Mouse (Mus musculus) intestine, embryonic 16.5 days (tissue): ENCODE data around the gene Pex5l. TPM values are rescaled to one million over a fixed set of nuclear protein-coding genes. Genes with fewer than 3 reads are reported as not detected.

Experiments used
- ATAC-seq: fragments of 200-750 bp; cut with Nextera tagmentation; 2 replicates; pipeline ENCODE4 v1.8.0; 2017; ENCODE audit warnings: moderate TSS enrichment, moderate library complexity
- H3K27ac ChIP-seq: fragments of 300-500 bp; sonication (generic); 2 replicates; pipeline ENCODE4 v1.5.1; 2014; ENCODE audit warnings: mild to moderate bottlenecking, low read length
- H3K27me3 ChIP-seq: fragments of 300-500 bp; sonication (generic); replicated peaks from 2 replicates; pipeline ENCODE4 v1.6.1; 2014; ENCODE audit warnings: low read length, control low read depth, mixed read lengths; ENCODE audit not compliant: control insufficient read depth, insufficient read depth
- H3K36me3 ChIP-seq: fragments of 300-500 bp; sonication (generic); 2 replicates; pipeline ENCODE4 v1.6.1; 2014; ENCODE audit warnings: low read length, control low read depth; ENCODE audit not compliant: control insufficient read depth, insufficient read depth
- H3K4me1 ChIP-seq: fragments of 300-500 bp; sonication (generic); 2 replicates; pipeline ENCODE4 v1.6.1; 2014; ENCODE audit warnings: low read length, control low read depth, mixed read lengths; ENCODE audit not compliant: control insufficient read depth, insufficient read depth
- H3K4me2 ChIP-seq: fragments of 300-500 bp; sonication (generic); 2 replicates; pipeline ENCODE4 v1.6.1; 2014; ENCODE audit warnings: low read depth, low read length, control low read depth
- H3K4me3 ChIP-seq: fragments of 300-500 bp; sonication (generic); 2 replicates; pipeline ENCODE4 v1.5.1; 2014; ENCODE audit warnings: mild to moderate bottlenecking, low read length
- H3K9ac ChIP-seq: fragments of 300-500 bp; sonication (generic); 2 replicates; pipeline ENCODE4 v1.6.1; 2014; ENCODE audit warnings: low read depth, low read length
- H3K9me3 ChIP-seq: fragments of 300-500 bp; sonication (generic); 2 replicates; pipeline ENCODE4 v1.6.1; 2016; ENCODE audit warnings: low read length, control low read depth; ENCODE audit not compliant: control insufficient read depth
- WGBS: fragments of 180-500 bp; shearing (Covaris S2); extraction: QIAGEN DNeasy Blood & Tissue Kit; methylation state at CpG from one replicate; pipeline ENCODE4 v1.1.7; 2014; 5-methylcytosine and 5-hydroxymethylcytosine counted together
- polyA plus RNA-seq: library from polyadenylated mRNA; unstranded; fragments of >200 nt; fragmentation: Nextera tagmentation; extraction: Ambion mirVana; gene quantifications from 2 replicates; pipeline ENCODE4 v1.2.1, GENCODE M21; 2015

Gene Pex5l
- polyA plus RNA-seq, result 0.32 and 0.36 TPM in 2 replicates

DNA sequence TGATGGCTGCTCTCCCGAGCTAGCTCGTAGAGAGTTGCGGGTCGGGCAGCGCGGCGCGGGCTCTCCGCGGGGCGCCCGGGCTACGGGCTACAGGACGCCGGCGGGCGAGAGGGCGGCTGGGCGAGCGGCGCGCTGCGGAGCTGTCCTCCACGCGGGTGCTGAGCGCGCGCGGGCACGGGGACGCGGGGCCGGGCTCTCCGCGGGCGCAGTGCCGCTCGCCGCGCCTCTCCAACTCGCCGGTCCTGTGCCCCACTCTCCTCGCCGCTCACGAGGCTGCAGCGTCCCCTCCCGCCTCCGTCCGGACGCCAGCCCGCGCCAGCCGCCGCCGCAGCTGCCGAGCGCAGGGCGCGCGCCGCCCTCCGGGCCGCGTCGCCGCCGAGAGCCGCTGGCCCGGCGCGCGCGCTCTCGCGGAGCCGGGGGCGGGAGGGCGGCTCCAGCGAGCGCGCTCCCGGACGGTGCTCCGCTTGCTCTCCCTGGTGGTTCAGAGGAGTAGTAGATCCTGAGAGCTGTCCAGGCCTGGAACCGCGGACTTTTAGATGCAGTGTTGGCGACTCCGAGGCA, at the start of gene Pex5l:
TSS of gene Pex5l (minus strand) at position 347 of the 561 bp plus-strand sequence.
- under 1% methylated on average over 82 of the region's 88 CpGs for WGBS
- H3K27ac ChIP-seq, result no peak within 1 kb of the TSS
- H3K36me3 ChIP-seq, result no peaks in the 10 kb centered on the region
- H3K9ac ChIP-seq, result peak within 1 kb of the TSS; percentile 37; the same call in 1 of the 2 replicates
- H3K27me3 ChIP-seq, result peaks cover 12% of the 10 kb centered on the region
- peak; percentile 98 for ATAC-seq
- no peaks in the 10 kb centered on the region for H3K9me3 ChIP-seq
- H3K4me1 ChIP-seq, result peaks cover 3% of the 10 kb centered on the region; the same call in 1 of the 2 replicates
- peak within 1 kb of the TSS; percentile 60 for H3K4me3 ChIP-seq
- H3K4me2 ChIP-seq, result peak within 1 kb of the TSS; percentile 83

DNA sequence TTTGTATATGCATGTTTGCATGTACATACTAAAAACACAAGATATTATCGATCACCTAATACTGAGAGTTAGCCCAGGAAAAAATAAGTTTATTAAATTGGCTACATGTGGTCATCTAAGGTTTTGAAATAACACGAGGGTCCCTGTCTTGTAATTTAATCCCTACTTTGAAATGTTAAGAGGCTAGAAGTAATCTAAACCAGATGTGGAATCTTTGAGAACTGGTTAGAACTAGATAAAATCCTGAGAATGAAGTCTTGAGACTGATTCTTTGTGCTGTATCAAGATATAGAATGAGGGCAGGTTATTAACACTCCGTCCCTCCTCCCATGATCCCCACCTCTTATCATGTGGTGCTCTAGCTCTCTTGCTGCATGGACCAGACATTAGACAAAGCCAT, 22.1 kb upstream of the Pex5l start:
- Histone ChIP-seq H3K4me1 (no peaks in the 10 kb centered on the region), H3K9me3 (no peaks in the 10 kb centered on the region), H3K9ac (no peak overlapping the region), H3K4me3 (no peak overlapping the region), H3K27me3 (no peaks in the 10 kb centered on the region), H3K4me2 (no peak overlapping the region), H3K36me3 (no peaks in the 10 kb centered on the region), H3K27ac (no peak overlapping the region)
- no peak for ATAC-seq
- 70% methylated on average over 3 of the region's 3 CpGs for WGBS

- no peak overlapping the region for H3K4me2 ChIP-seq
- H3K9me3 ChIP-seq, result no peaks in the 10 kb centered on the region
- H3K27ac ChIP-seq, result no peak overlapping the region
- no peak overlapping the region for H3K4me3 ChIP-seq
- no peak for ATAC-seq
- H3K9ac ChIP-seq, result no peak overlapping the region
- H3K4me1 ChIP-seq, result no peaks in the 10 kb centered on the region
- H3K36me3 ChIP-seq, result no peaks in the 10 kb centered on the region
- no peaks in the 10 kb centered on the region for H3K27me3 ChIP-seq
These were observed 20.8 kb upstream of the Pex5l start for GRCm38 (mm10) chr3:33163821-33164220.

DNA sequence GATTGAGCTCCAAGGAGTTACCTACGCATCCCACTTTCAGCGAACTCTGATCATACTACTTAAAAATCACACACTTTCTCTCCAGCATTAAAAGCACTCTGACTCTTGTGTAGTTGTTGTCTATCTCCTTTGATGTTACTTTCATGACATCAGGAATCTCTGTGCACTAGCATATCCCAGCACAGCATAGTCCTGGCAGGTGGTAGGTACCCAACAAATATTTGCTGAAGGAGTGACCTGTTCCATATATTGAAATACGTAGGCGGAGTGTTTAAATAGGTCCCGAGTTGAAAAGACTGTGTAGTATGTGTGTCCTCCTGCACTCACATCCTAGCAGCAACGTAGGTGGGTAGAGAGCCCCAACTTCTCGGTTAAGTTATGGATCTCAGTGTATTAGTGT, 545 bp upstream of the Pex5l start:
- H3K9ac ChIP-seq, result no peak overlapping the region
- 62% methylated on average over 7 of the region's 7 CpGs for WGBS
- H3K36me3 ChIP-seq, result no peaks in the 10 kb centered on the region
- peaks cover 3% of the 10 kb centered on the region; the same call in 1 of the 2 replicates for H3K4me1 ChIP-seq
- no peak overlapping the region for H3K27ac ChIP-seq
- H3K27me3 ChIP-seq, result peaks cover 12% of the 10 kb centered on the region
- H3K9me3 ChIP-seq, result no peaks in the 10 kb centered on the region
- H3K4me3 ChIP-seq, result no peak overlapping the region; the same call in 1 of the 2 replicates
- peak; percentile 38 for ATAC-seq
- H3K4me2 ChIP-seq, result peak overlapping the region; percentile 83; the same call in 1 of the 2 replicates

DNA sequence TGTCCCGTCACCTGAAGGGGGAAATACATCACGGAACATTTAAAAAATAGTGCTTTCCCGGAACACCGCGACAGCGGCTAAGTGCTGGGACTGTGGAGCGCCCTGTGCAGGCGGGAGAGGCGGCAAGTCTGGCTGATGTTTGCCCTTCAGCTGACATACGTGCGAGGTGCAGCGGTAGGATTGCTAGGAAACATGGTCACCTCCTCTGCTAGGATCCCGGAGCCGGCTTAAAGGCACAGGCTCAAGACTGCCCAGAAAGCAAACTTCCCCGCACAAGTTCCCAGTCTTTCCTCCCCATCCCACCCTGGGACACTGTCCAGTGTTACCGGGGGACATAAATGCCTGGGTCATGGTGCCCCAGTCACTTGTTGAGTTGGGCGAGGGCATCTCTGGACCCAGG, 649 bp downstream of the Pex5l start:
- WGBS, result under 1% methylated on average over 17 of the region's 17 CpGs
- 0 out of 2 replicates have a peak, but pooled peaks have one; percentile 14 for ATAC-seq
- Histone ChIP-seq H3K4me2 (peak overlapping the region; percentile 83), H3K27ac (no peak overlapping the region), H3K4me3 (peak overlapping the region; percentile 60), H3K36me3 (no peaks in the 10 kb centered on the region), H3K9me3 (no peaks in the 10 kb centered on the region), H3K4me1 (peaks cover 3% of the 10 kb centered on the region; the same call in 1 of the 2 replicates), H3K9ac (peak overlapping the region; percentile 37; the same call in 1 of the 2 replicates), H3K27me3 (peaks cover 12% of the 10 kb centered on the region)

- ATAC-seq, result no peak
- Histone ChIP-seq H3K4me3 (no peak overlapping the region), H3K4me2 (no peak overlapping the region), H3K27me3 (no peaks in the 10 kb centered on the region), H3K36me3 (no peaks in the 10 kb centered on the region), H3K9ac (no peak overlapping the region), H3K9me3 (no peaks in the 10 kb centered on the region), H3K27ac (no peak overlapping the region), H3K4me1 (no peaks in the 10 kb centered on the region)
These were observed 13.1 kb downstream of the Pex5l start for GRCm38 (mm10) chr3:33129944-33130343.

- Histone ChIP-seq H3K36me3 (no peaks in the 10 kb centered on the region), H3K9me3 (no peaks in the 10 kb centered on the region), H3K27ac (no peak overlapping the region), H3K4me2 (no peak overlapping the region), H3K9ac (no peak overlapping the region), H3K4me3 (no peak overlapping the region), H3K4me1 (no peaks in the 10 kb centered on the region), H3K27me3 (no peaks in the 10 kb centered on the region)
- no peak for ATAC-seq
- WGBS, result 83% methylated on average over 5 of the region's 5 CpGs
These were observed 18.3 kb downstream of the Pex5l start for GRCm38 (mm10) chr3:33124796-33125195.

GRCm38 (mm10) chr3:33105785-33106184, 37.3 kb downstream of the Pex5l start:
- WGBS, result 82% methylated on average over 1 of the region's 2 CpGs

DNA sequence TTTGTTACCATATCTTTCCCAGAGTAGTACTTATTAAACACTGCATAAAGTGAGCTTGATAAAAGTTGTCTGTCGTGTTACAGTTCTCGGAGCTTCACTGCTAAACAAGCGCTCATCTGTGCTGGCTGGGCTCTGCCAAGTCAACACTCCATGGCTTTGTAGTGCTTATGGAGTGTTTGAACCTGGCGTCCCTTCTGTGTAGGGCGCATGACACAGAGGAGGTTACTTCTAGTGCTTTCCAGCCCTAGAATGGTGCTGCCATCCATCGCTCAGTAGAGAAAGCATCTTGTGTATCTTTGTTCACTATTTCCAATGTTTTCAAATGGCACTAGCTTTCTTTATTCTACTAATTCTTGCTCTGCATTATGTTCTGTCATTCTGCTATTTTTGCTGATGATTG, 39.5 kb downstream of the Pex5l start:
- no peak overlapping the region for H3K9ac ChIP-seq
- ATAC-seq, result no peak
- H3K27me3 ChIP-seq, result no peaks in the 10 kb centered on the region
- H3K4me2 ChIP-seq, result no peak overlapping the region
- H3K4me3 ChIP-seq, result no peak overlapping the region
- 86% methylated on average over 6 of the region's 6 CpGs for WGBS
- no peaks in the 10 kb centered on the region for H3K36me3 ChIP-seq
- no peaks in the 10 kb centered on the region for H3K4me1 ChIP-seq
- no peak overlapping the region for H3K27ac ChIP-seq
- no peaks in the 10 kb centered on the region for H3K9me3 ChIP-seq

More at GRCm38 (mm10) chr3:33105785-33106184, 37.3 kb downstream of the Pex5l start:
- no peak overlapping the region for H3K4me3 ChIP-seq
- no peaks in the 10 kb centered on the region for H3K27me3 ChIP-seq
- no peak overlapping the region for H3K9ac ChIP-seq
- no peaks in the 10 kb centered on the region for H3K9me3 ChIP-seq
- no peak overlapping the region for H3K27ac ChIP-seq
- ATAC-seq, result no peak
- no peaks in the 10 kb centered on the region for H3K4me1 ChIP-seq
- no peak overlapping the region for H3K4me2 ChIP-seq
- no peaks in the 10 kb centered on the region for H3K36me3 ChIP-seq
